28 mouse cellular contexts compared by ENCODE assay signal in the genomic region with DNA sequence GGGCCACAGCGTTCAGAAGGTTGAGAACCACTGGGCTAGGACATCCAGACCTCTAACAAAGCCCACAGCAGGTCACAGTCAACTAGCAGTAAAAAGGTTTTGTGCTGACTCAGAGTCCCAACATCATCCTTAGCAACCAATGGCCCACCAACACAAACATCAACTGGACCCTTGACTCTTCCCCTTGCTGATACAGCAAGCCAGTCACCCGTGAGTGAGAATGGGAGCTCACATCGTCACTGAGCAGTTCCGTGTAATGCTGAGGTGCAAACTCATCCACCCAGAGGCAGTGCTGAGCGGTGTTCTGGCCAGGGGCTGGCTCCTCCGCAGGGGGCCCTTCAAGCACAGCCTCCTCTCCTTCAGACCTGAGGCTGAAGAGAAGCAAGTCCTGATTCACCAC. TPM values are rescaled to one million over a fixed set of nuclear protein-coding genes. Genes with fewer than 3 reads are reported as not detected.
DNase-seq lines count a peak whose midpoint lies in the region; ATAC-seq lines count a peak whose summit lies in the region.
"Had no signal": no experiment of that assay in that cellular context is flagged by ENCODE, and none has a peak within 500 bp of the region (broad histone marks: within the 10 kb centered on the region; RNA-seq: fewer than 3 reads in every experiment).

No protein-coding gene starts in this region.

- H3K27ac ChIP-seq in kidney, embryonic 15.5 days, result no peak overlapping the region
- H3K27ac ChIP-seq in midbrain, embryonic 11.5 days (ENCODE audit: low read depth, low read length), result no peak overlapping the region
- no peak overlapping the region for H3K27ac ChIP-seq in midbrain, embryonic 14.5 days (replicated peaks; ENCODE audit: low read depth, low read length)
- no peak overlapping the region for H3K27ac ChIP-seq in kidney, embryonic 16.5 days (ENCODE audit: low read length)
- H3K27ac ChIP-seq in forebrain, embryonic 10.5 days, result no peak overlapping the region
- H3K27ac ChIP-seq: heart, adult 2 months; hindbrain, embryonic 13.5 days; left cerebral cortex, adult 2 months; limb, embryonic 15.5 days had no signal

- H3K27me3 ChIP-seq in kidney, embryonic 15.5 days, result no peaks in the 10 kb centered on the region
- no peaks in the 10 kb centered on the region for H3K27me3 ChIP-seq in midbrain, embryonic 11.5 days (ENCODE audit: control insufficient read depth, insufficient read depth, low read length)
- no peaks in the 10 kb centered on the region for H3K27me3 ChIP-seq in midbrain, embryonic 14.5 days (ENCODE audit: control insufficient read depth, insufficient read depth, low read length)
- no peaks in the 10 kb centered on the region for H3K27me3 ChIP-seq in kidney, embryonic 16.5 days (ENCODE audit: insufficient read depth, low read length)
- H3K27me3 ChIP-seq in forebrain, embryonic 10.5 days (ENCODE audit: poor library complexity, severe bottlenecking), result no peaks in the 10 kb centered on the region
- H3K27me3 ChIP-seq: hindbrain, embryonic 13.5 days; limb, embryonic 15.5 days had no signal

- ATAC-seq in kidney, embryonic 15.5 days (replicated peaks; ENCODE audit: low FRiP score), result no peak
- no peak for ATAC-seq in midbrain, embryonic 11.5 days (ENCODE audit: low FRiP score)
- ATAC-seq in midbrain, embryonic 14.5 days (ENCODE audit: low FRiP score, low TSS enrichment), result no peak
- ATAC-seq in kidney, embryonic 16.5 days (ENCODE audit: low FRiP score, low TSS enrichment), result no peak
- ATAC-seq: activated CD4-positive, CD25-positive, alpha-beta regulatory T cell, adult 4 months; forebrain, postnatal 0 days had no signal

- no peak overlapping the region for H3K4me2 ChIP-seq in kidney, embryonic 15.5 days
- no peak overlapping the region for H3K4me2 ChIP-seq in midbrain, embryonic 11.5 days
- H3K4me2 ChIP-seq in midbrain, embryonic 14.5 days (ENCODE audit: low read length), result no peak overlapping the region
- no peak overlapping the region for H3K4me2 ChIP-seq in kidney, embryonic 16.5 days (replicated peaks; ENCODE audit: low read depth, low read length)
- H3K4me2 ChIP-seq: limb, embryonic 15.5 days had no signal

- H3K9ac ChIP-seq in kidney, embryonic 15.5 days, result no peak overlapping the region
- H3K9ac ChIP-seq in midbrain, embryonic 11.5 days (ENCODE audit: low read length), result no peak overlapping the region
- no peak overlapping the region for H3K9ac ChIP-seq in midbrain, embryonic 14.5 days (replicated peaks; ENCODE audit: low read length)
- H3K9ac ChIP-seq in kidney, embryonic 16.5 days (replicated peaks; ENCODE audit: low read length), result 0 out of 2 replicates have a peak overlapping the region, but pooled peaks have one; percentile 14
- H3K9ac ChIP-seq: forebrain, postnatal 0 days; hindbrain, embryonic 13.5 days; limb, embryonic 15.5 days had no signal

- WGBS in kidney, embryonic 15.5 days, result 87% methylated on average over 6 of the region's 6 CpGs
- WGBS in midbrain, embryonic 11.5 days, result 88% methylated on average over 6 of the region's 6 CpGs
- 84% methylated on average over 6 of the region's 6 CpGs for WGBS in midbrain, embryonic 14.5 days
- 83% methylated on average over 6 of the region's 6 CpGs for WGBS in kidney, embryonic 16.5 days
- WGBS in forebrain, embryonic 10.5 days, result 85% methylated on average over 6 of the region's 6 CpGs

- peaks cover 60% of the 10 kb centered on the region for H3K36me3 ChIP-seq in kidney, embryonic 15.5 days
- H3K36me3 ChIP-seq in midbrain, embryonic 11.5 days (ENCODE audit: control insufficient read depth, insufficient read depth, low read length), result no peaks in the 10 kb centered on the region
- H3K36me3 ChIP-seq in midbrain, embryonic 14.5 days (ENCODE audit: control insufficient read depth, insufficient read depth, low read length), result 0 out of 2 replicates have a peak, but pooled peaks cover 2% of the 10 kb centered on the region
- peaks cover 26% of the 10 kb centered on the region for H3K36me3 ChIP-seq in kidney, embryonic 16.5 days (ENCODE audit: insufficient read depth, low read length)
- peaks cover 71% of the 10 kb centered on the region for H3K36me3 ChIP-seq in forebrain, embryonic 10.5 days (replicated peaks)

- H3K9me3 ChIP-seq in kidney, embryonic 15.5 days (replicated peaks), result no peaks in the 10 kb centered on the region
- H3K9me3 ChIP-seq in midbrain, embryonic 11.5 days (ENCODE audit: control insufficient read depth, low read length), result no peaks in the 10 kb centered on the region
- no peaks in the 10 kb centered on the region for H3K9me3 ChIP-seq in midbrain, embryonic 14.5 days (ENCODE audit: control insufficient read depth, low read length)
- H3K9me3 ChIP-seq in kidney, embryonic 16.5 days (ENCODE audit: low read length), result no peaks in the 10 kb centered on the region
- H3K9me3 ChIP-seq in forebrain, embryonic 10.5 days, result no peaks in the 10 kb centered on the region
- H3K9me3 ChIP-seq: hindbrain, embryonic 13.5 days; limb, embryonic 15.5 days had no signal

- H3K4me3 ChIP-seq in kidney, embryonic 15.5 days (replicated peaks), result no peak overlapping the region
- no peak overlapping the region for H3K4me3 ChIP-seq in midbrain, embryonic 11.5 days (ENCODE audit: low read depth, low read length)
- no peak overlapping the region for H3K4me3 ChIP-seq in midbrain, embryonic 14.5 days (replicated peaks; ENCODE audit: low read depth, low read length)
- H3K4me3 ChIP-seq in kidney, embryonic 16.5 days (ENCODE audit: low read length), result no peak overlapping the region
- H3K4me3 ChIP-seq in forebrain, embryonic 10.5 days, result no peak overlapping the region; the same call in 1 of the 2 replicates
- H3K4me3 ChIP-seq: heart, adult 2 months; hindbrain, embryonic 13.5 days; left cerebral cortex, adult 2 months had no signal

- DNase-seq in kidney, adult 18-20 months, result peak; percentile 18
- peak; percentile 8 for DNase-seq in midbrain, embryonic 11.5 days (ENCODE audit: low spot score, missing footprints)
- DNase-seq in midbrain, embryonic 14.5 days, result no peak
- DNase-seq in forebrain, embryonic 10.5 days (ENCODE audit: extremely low spot score, low spot score), result no peak
- DNase-seq in B cell, adult 2 months, result no peak
- DNase-seq: adrenal gland, adult 8-10 months; cerebellum, adult 11-12 months; cerebellum, postnatal 10 days; forebrain, postnatal 0 days; gastrocnemius, postnatal 36 days; heart, adult 2 months; layer of hippocampus, adult 9-11 months; left cerebral cortex, postnatal 4 days; lung, adult 18-20 months; lung, postnatal 10 days; right cerebral cortex, postnatal 4 days; thymus, postnatal 25 days had no signal

- peaks cover 29% of the 10 kb centered on the region for H3K4me1 ChIP-seq in kidney, embryonic 15.5 days
- peaks cover 19% of the 10 kb centered on the region for H3K4me1 ChIP-seq in midbrain, embryonic 11.5 days (ENCODE audit: control insufficient read depth, insufficient read depth, low read length)
- peaks cover 14% of the 10 kb centered on the region for H3K4me1 ChIP-seq in midbrain, embryonic 14.5 days (ENCODE audit: control insufficient read depth, insufficient read depth, low read length)
- peaks cover 19% of the 10 kb centered on the region for H3K4me1 ChIP-seq in kidney, embryonic 16.5 days (ENCODE audit: insufficient read depth, low read length)
- H3K4me1 ChIP-seq in forebrain, embryonic 10.5 days, result peaks cover 41% of the 10 kb centered on the region

RNA-seq across cellular contexts. Expression of gene Chtf18, which starts 2.0 kb away (rescaled TPM):
- 31.0 and 38.4 TPM in 2 replicates for polyA plus RNA-seq in kidney, embryonic 15.5 days (2015; fragmentation: Nextera tagmentation; extraction: Ambion mirVana)
- 15.0 and 17.3 TPM in 2 replicates for polyA plus RNA-seq in midbrain, embryonic 11.5 days (2014; fragmentation: Nextera tagmentation; extraction: Ambion mirVana)
- 4.5 and 5.0 TPM in 2 replicates for polyA plus RNA-seq in midbrain, embryonic 14.5 days (2014; fragmentation: Nextera tagmentation; extraction: Ambion mirVana)
- 38.1 and 41.2 TPM in 2 replicates for polyA plus RNA-seq in kidney, embryonic 16.5 days (2015; fragmentation: Nextera tagmentation; extraction: Ambion mirVana)
- 64.0 and 74.5 TPM in 2 replicates for polyA plus RNA-seq in forebrain, embryonic 10.5 days (2016; fragmentation: Nextera tagmentation; extraction: Ambion mirVana)

RNA-seq across cellular contexts. Expression of gene Rpusd1, which starts 2.2 kb away (rescaled TPM):
- polyA plus RNA-seq in kidney, embryonic 15.5 days (2015; fragmentation: Nextera tagmentation; extraction: Ambion mirVana), result 19.3 and 20.7 TPM in 2 replicates
- 16.0 and 19.8 TPM in 2 replicates for polyA plus RNA-seq in midbrain, embryonic 11.5 days (2014; fragmentation: Nextera tagmentation; extraction: Ambion mirVana)
- polyA plus RNA-seq in midbrain, embryonic 14.5 days (2014; fragmentation: Nextera tagmentation; extraction: Ambion mirVana), result 25.7 and 28.1 TPM in 2 replicates
- polyA plus RNA-seq in kidney, embryonic 16.5 days (2015; fragmentation: Nextera tagmentation; extraction: Ambion mirVana), result 26.2 and 26.8 TPM in 2 replicates
- 22.0 and 24.2 TPM in 2 replicates for polyA plus RNA-seq in forebrain, embryonic 10.5 days (2016; fragmentation: Nextera tagmentation; extraction: Ambion mirVana)

RNA-seq across cellular contexts. Expression of gene Gng13, which starts 8.3 kb away (rescaled TPM):
- 0.99 and 1.1 TPM in 2 replicates for polyA plus RNA-seq in kidney, embryonic 15.5 days (2015; fragmentation: Nextera tagmentation; extraction: Ambion mirVana)
- 0.77 and 1.3 TPM in 2 replicates for polyA plus RNA-seq in midbrain, embryonic 11.5 days (2014; fragmentation: Nextera tagmentation; extraction: Ambion mirVana)
- polyA plus RNA-seq in midbrain, embryonic 14.5 days (2014; fragmentation: Nextera tagmentation; extraction: Ambion mirVana), result 4.3 and 6.0 TPM in 2 replicates
- polyA plus RNA-seq in kidney, embryonic 16.5 days (2015; fragmentation: Nextera tagmentation; extraction: Ambion mirVana), result 0.40 and 1.2 TPM in 2 replicates
- 0.57 and 0.59 TPM in 2 replicates for polyA plus RNA-seq in forebrain, embryonic 10.5 days (2016; fragmentation: Nextera tagmentation; extraction: Ambion mirVana)
- polyA plus RNA-seq: activated CD4-positive, CD25-positive, alpha-beta regulatory T cell, adult 4 months; C2C12 had no signal

RNA-seq across cellular contexts. Expression of gene Mslnl, which starts 10.6 kb away (rescaled TPM):
- polyA plus RNA-seq in kidney, embryonic 15.5 days (2015; fragmentation: Nextera tagmentation; extraction: Ambion mirVana), result 0.08 TPM in 1 of 2 replicates, not detected in the other
- not detected in 2 replicates for polyA plus RNA-seq in midbrain, embryonic 11.5 days (2014; fragmentation: Nextera tagmentation; extraction: Ambion mirVana)
- polyA plus RNA-seq in midbrain, embryonic 14.5 days (2014; fragmentation: Nextera tagmentation; extraction: Ambion mirVana), result not detected in 2 replicates
- polyA plus RNA-seq in kidney, embryonic 16.5 days (2015; fragmentation: Nextera tagmentation; extraction: Ambion mirVana), result not detected in 2 replicates
- polyA plus RNA-seq in forebrain, embryonic 10.5 days (2016; fragmentation: Nextera tagmentation; extraction: Ambion mirVana), result not detected in 2 replicates
- polyA plus RNA-seq: C2C12; forebrain, postnatal 0 days; heart, embryonic 14.5 days; hindbrain, embryonic 13.5 days; midbrain, postnatal 0 days; neural tube, embryonic 14.5 days; stomach, embryonic 14.5 days had no signal

RNA-seq across cellular contexts. Expression of gene Msln, which starts 28.9 kb away (rescaled TPM):
- polyA plus RNA-seq in kidney, embryonic 15.5 days (2015; fragmentation: Nextera tagmentation; extraction: Ambion mirVana), result 5.6 and 6.3 TPM in 2 replicates
- polyA plus RNA-seq in midbrain, embryonic 11.5 days (2014; fragmentation: Nextera tagmentation; extraction: Ambion mirVana), result not detected in 2 replicates
- polyA plus RNA-seq in midbrain, embryonic 14.5 days (2014; fragmentation: Nextera tagmentation; extraction: Ambion mirVana), result 0.72 TPM in 1 of 2 replicates, not detected in the other
- 6.9 and 7.8 TPM in 2 replicates for polyA plus RNA-seq in kidney, embryonic 16.5 days (2015; fragmentation: Nextera tagmentation; extraction: Ambion mirVana)
- not detected in 2 replicates for polyA plus RNA-seq in forebrain, embryonic 10.5 days (2016; fragmentation: Nextera tagmentation; extraction: Ambion mirVana)
- polyA plus RNA-seq: activated CD4-positive, CD25-positive, alpha-beta regulatory T cell, adult 4 months; neural tube, embryonic 14.5 days had no signal

Comparison
In these comparisons a context has a peak if more than half of its experiments do, and no peak if none do; other contexts are left out.
1. DNase-seq: peak in kidney, adult 18-20 months (single experiment) and midbrain, embryonic 11.5 days (single experiment); none in midbrain, embryonic 14.5 days (single experiment), forebrain, embryonic 10.5 days (single experiment) and B cell, adult 2 months (0 of 2).